Mouse (Mus musculus) embryonic facial prominence, embryonic 13.5 days (tissue): ENCODE data around the gene Ssbp2. TPM values are rescaled to one million over a fixed set of nuclear protein-coding genes. Genes with fewer than 3 reads are reported as not detected.

ENCODE experiments used
- ATAC-seq: fragments of 200-750 bp; cut with Nextera tagmentation; 2 replicates; pipeline ENCODE4 v1.8.0; 2017; ENCODE audit warnings: low read depth; ENCODE audit not compliant: insufficient number of reproducible peaks, insufficient read depth, low FRiP score, low TSS enrichment
- H3K27ac ChIP-seq: fragments of 300-500 bp; sonication (generic); 2 replicates; pipeline ENCODE4 v1.5.1; 2015; ENCODE audit warnings: moderate library complexity, mild to moderate bottlenecking, inconsistent platforms
- H3K27me3 ChIP-seq: fragments of 300-500 bp; sonication (generic); 2 replicates; pipeline ENCODE4 v1.6.1; 2015; ENCODE audit warnings: mild to moderate bottlenecking, inconsistent platforms
- H3K36me3 ChIP-seq: fragments of 300-500 bp; sonication (generic); 2 replicates; pipeline ENCODE4 v1.6.1; 2015; ENCODE audit warnings: mild to moderate bottlenecking, inconsistent platforms
- H3K4me1 ChIP-seq: fragments of 300-500 bp; sonication (generic); 2 replicates; pipeline ENCODE4 v1.6.1; 2015; ENCODE audit warnings: inconsistent platforms
- H3K4me2 ChIP-seq: fragments of 300-500 bp; sonication (generic); 2 replicates; pipeline ENCODE4 v1.6.1; 2015; ENCODE audit warnings: moderate library complexity, mild to moderate bottlenecking, inconsistent platforms
- H3K4me3 ChIP-seq: fragments of 300-500 bp; sonication (generic); 2 replicates; pipeline ENCODE4 v1.5.1; 2015; ENCODE audit warnings: mild to moderate bottlenecking, inconsistent platforms
- H3K9ac ChIP-seq: fragments of 300-500 bp; sonication (generic); 2 replicates; pipeline ENCODE4 v1.6.1; 2015; ENCODE audit warnings: mild to moderate bottlenecking, inconsistent platforms
- H3K9me3 ChIP-seq: fragments of 300-500 bp; sonication (generic); 2 replicates; pipeline ENCODE4 v1.6.1; 2016; ENCODE audit warnings: inconsistent platforms
- WGBS: fragments of 180-500 bp; shearing (Covaris S2); methylation state at CpG from one replicate; pipeline ENCODE4 v1.1.7; 2015; ENCODE audit warnings: mixed read lengths; 5-methylcytosine and 5-hydroxymethylcytosine counted together
- microRNA-seq: library from miRNA; unstranded; fragments of <30 nt; microRNA quantifications from one replicate; pipeline ENCODE4, GENCODE M21; 2016
- polyA plus RNA-seq: library from polyadenylated mRNA; unstranded; fragments of >200 nt; fragmentation: Nextera tagmentation; extraction: Ambion mirVana; gene quantifications from 2 replicates; pipeline ENCODE4 v1.2.1, GENCODE M21; 2015

The Ssbp2 gene
- polyA plus RNA-seq, 1 experiment from 2014 or later: 228 TPM

- peaks cover 30% of the 10 kb centered on the region for H3K27me3 ChIP-seq
- H3K9ac ChIP-seq: peak within 1 kb of the TSS; percentile 68
- H3K36me3 ChIP-seq: no peaks in the 10 kb centered on the region
- no peaks in the 10 kb centered on the region for H3K9me3 ChIP-seq
- ATAC-seq: 0 out of 2 replicates have a peak, but pooled peaks have one; percentile 32
- H3K4me1 ChIP-seq: peaks cover 14% of the 10 kb centered on the region; the same call in 1 of the 2 replicates
- H3K27ac ChIP-seq: no peak within 1 kb of the TSS
- peak within 1 kb of the TSS; percentile 45 for H3K4me3 ChIP-seq
- WGBS: 9% methylated on average over 45 of the region's 45 CpGs
- peak within 1 kb of the TSS; percentile 70 for H3K4me2 ChIP-seq
These were observed 281.4 kb downstream of the Ssbp2 start, which contains the start of gene Acot12 for GRCm38 (mm10) chr13:91741280-91742047. Acot12 (plus strand) TSS chr13:91741512.

GRCm38 (mm10) chr13:91743180-91743579, 283.1 kb downstream of the Ssbp2 start:
- WGBS: 92% methylated on average over 3 of the region's 3 CpGs
- H3K4me2 ChIP-seq: no peak overlapping the region
- no peaks in the 10 kb centered on the region for H3K9me3 ChIP-seq
- H3K4me1 ChIP-seq: peaks cover 14% of the 10 kb centered on the region; the same call in 1 of the 2 replicates
- no peak overlapping the region for H3K27ac ChIP-seq
- H3K27me3 ChIP-seq: peaks cover 30% of the 10 kb centered on the region
- no peak for ATAC-seq
- no peak overlapping the region for H3K9ac ChIP-seq
- no peak overlapping the region for H3K4me3 ChIP-seq
- no peaks in the 10 kb centered on the region for H3K36me3 ChIP-seq

- Histone ChIP-seq H3K9me3 (no peaks in the 10 kb centered on the region), H3K36me3 (no peaks in the 10 kb centered on the region), H3K4me3 (no peak overlapping the region), H3K27me3 (peaks cover 15% of the 10 kb centered on the region), H3K9ac (no peak overlapping the region), H3K4me2 (no peak overlapping the region), H3K27ac (no peak overlapping the region), H3K4me1 (peaks cover 10% of the 10 kb centered on the region; the same call in 1 of the 2 replicates)
- no peak for ATAC-seq
- WGBS: 77% methylated on average over 5 of the region's 5 CpGs
These were observed 286.4 kb downstream of the Ssbp2 start for GRCm38 (mm10) chr13:91746470-91746869.

- no peak for ATAC-seq
- 91% methylated on average over 2 of the region's 2 CpGs for WGBS
- H3K27ac ChIP-seq: no peak overlapping the region
These were observed 288.3 kb downstream of the Ssbp2 start for GRCm38 (mm10) chr13:91748401-91748800.

GRCm38 (mm10) chr13:91749981-91750380, 289.9 kb downstream of the Ssbp2 start:
- H3K4me3 ChIP-seq: no peak overlapping the region
- H3K27me3 ChIP-seq: no peaks in the 10 kb centered on the region
- 80% methylated on average over 4 of the region's 4 CpGs for WGBS
- no peak overlapping the region for H3K27ac ChIP-seq
- H3K9me3 ChIP-seq: no peaks in the 10 kb centered on the region
- H3K4me2 ChIP-seq: no peak overlapping the region
- H3K4me1 ChIP-seq: no peaks in the 10 kb centered on the region
- no peak for ATAC-seq
- no peak overlapping the region for H3K9ac ChIP-seq
- no peaks in the 10 kb centered on the region for H3K36me3 ChIP-seq

More at GRCm38 (mm10) chr13:91748401-91748800, 288.3 kb downstream of the Ssbp2 start:
- Histone ChIP-seq H3K27me3 (no peaks in the 10 kb centered on the region), H3K9me3 (no peaks in the 10 kb centered on the region), H3K4me2 (no peak overlapping the region), H3K9ac (no peak overlapping the region), H3K4me3 (no peak overlapping the region), H3K4me1 (no peaks in the 10 kb centered on the region), H3K36me3 (no peaks in the 10 kb centered on the region)

Small RNA genes lying within 50 kb of the gene (microRNA-seq; reads per million reads assigned to microRNA genes)
- gene Gm27656: not detected

Other genes starting within 250 kb of the Ssbp2 start
- 22.3 and 24.0 TPM in 2 replicates for gene Atg10, start 236.3 kb upstream of the Ssbp2 start, polyA plus RNA-seq